Mouse (Mus musculus): ENCODE measurements around the gene Ppp6c.

DNA sequence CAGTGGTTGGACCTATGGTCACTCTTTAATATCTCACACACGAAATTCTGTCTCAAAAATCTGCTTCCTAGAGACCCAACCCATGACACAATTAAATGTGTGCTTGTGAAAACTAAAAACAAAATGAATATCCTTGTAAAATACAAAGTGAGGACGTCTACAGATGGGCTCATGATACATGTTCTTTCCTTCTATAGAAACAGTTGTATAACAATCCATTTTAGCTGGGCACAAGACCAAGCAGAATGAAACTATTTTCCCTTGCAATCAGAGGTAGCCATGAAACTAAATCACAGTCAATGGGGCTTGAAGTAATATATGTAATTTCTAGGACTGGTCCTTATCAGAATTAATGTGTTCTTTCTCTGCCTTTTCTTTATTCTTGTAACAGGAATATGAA lies 75.3 kb downstream of the Ppp6c start:
- TF ChIP-seq CHD2 (IDR thresholded peaks at IDR 0.05; ENCODE audit: low read depth, low read length) (no peak), ZC3H11A (IDR thresholded peaks at IDR 0.05; ENCODE audit: borderline replicate concordance, low read depth, low read length) (no peak), MAFK (IDR thresholded peaks at IDR 0.05; ENCODE audit: insufficient read depth, low read depth, low read length) (no peak), HCFC1 (IDR thresholded peaks at IDR 0.05; ENCODE audit: borderline replicate concordance, insufficient read depth, low read length) (no peak)

Measured in ES-E14 (cell line).